Mouse (Mus musculus): ENCODE data around the gene Tpi1. TPM values are rescaled to one million over a fixed set of nuclear protein-coding genes. Genes with fewer than 3 reads are reported as not detected.
"Not testable (repeated sequence)": the region's sequence is repeated elsewhere in the genome, so short reads cannot be mapped to it uniquely, and the experiment has no call there.

Tpi1 gene
- total RNA-seq, 2 experiments from 2014 or later, result 2,445 to 2,599 TPM

DNA sequence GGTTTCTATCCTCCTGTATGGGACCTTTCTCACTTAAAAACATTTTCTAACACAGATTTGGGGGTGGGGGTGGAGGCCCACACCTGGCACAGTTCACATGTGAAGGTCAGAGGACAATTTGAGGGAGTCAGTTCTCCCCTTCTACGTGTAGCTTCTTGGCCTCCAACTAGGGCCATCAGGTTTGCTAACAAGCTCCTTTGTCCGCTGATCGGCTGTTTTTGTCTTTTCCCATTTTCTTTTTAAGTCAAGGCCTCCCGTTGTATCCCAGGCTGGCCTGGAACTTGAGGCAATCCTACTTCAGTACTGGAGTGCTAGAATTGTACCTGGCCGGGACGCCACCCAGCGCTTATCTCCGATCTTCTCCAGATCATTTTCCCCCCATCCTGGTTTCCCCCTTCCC lies 17.6 kb upstream of the Tpi1 start:
- no peak for DNase-seq

DNA sequence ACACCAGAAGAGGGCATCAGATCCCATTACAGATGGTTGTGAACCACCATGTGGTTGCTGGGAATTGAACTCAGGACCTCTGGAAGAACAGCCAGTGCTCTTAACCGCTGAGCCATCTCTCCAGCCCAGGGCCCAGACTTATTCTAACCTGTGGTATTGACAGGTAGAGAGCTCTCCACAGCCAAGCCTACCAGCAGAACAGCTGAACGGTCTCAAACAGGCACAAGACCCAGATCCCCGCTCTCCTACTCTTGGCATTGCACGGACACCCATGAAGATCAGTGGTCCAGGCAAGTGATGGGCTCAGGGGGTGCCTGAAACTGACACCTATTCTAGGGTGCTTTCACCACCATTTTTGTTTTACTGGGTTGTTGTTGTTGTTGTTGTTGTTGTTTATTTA lies 17.1 kb upstream of the Tpi1 start:
- not testable (repeated sequence) for DNase-seq

GRCm38 (mm10) chr6:124829799-124830700 lies 16.0 kb upstream of the Tpi1 start:
- DNase-seq, result peak; percentile 94

GRCm38 (mm10) chr6:124828868-124829798 lies 15.0 kb upstream of the Tpi1 start, which contains the start of the genes Usp5 and Cdca3:
Usp5 (minus strand) TSS chr6:124829484.
Cdca3 (plus strand) TSS chr6:124829547.
- DNase-seq, result peak; percentile 100

GRCm38 (mm10) chr6:124828101-124828592 lies 14.1 kb upstream of the Tpi1 start:
- DNase-seq, result peak; percentile 42

DNA sequence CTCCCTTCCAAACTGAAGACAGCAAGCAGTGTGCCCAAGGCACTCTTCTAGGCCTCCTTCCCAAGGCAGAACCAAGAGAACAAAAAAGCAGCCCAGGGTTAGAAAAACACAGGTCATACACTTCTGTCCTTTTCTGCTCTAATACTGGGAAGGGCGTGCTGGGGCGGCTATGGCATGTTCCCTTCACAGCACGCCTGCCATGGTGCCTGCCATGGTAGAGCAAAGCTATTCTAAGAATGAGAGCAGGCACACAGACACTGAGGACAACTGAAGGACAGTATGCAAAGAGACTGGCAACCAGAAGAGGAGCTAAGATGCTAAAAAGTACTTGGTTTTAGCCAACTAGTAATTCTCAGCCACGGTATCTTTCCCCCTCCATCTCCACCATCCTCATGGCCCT lies 8.0 kb upstream of the Tpi1 start:
- no peak for DNase-seq

DNA sequence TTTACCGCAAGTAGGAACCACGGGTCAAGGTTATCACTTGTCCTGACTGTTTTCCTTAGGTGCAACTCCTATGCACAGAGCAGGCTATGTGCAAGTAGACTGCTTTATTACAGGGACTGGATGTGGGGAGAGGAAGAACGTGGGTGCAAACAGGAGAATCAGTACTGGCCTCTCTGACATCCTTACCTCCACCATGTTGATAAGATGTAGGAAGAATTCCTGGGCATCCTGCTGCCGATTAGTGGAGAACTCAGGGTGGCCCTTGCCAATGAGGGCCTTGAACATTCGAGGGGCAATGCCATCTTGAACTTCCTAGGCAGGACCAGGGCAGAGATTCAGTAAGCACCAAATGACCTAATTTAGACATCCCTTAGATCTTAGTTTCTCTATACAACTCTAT lies 6.8 kb upstream of the Tpi1 start:
- no peak for DNase-seq

DNA sequence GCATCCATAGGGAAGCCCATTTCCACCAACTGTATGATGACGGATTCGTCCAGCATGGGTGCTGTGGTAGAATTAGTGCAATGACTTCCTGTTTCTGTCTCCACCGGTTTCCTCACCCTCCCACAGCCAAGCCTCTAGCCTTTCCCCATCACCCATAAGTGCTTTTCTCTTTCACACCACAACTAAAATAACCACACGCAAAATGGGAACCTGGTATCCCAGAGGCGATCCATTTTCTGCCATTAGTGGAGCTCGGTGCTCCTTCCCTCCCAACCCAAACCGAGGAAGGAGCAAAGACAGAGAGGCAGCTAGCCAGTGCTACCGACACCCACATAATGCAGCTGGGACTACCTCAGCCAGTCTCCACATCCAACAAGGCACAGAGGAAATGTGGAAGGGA lies 3.9 kb upstream of the Tpi1 start:
- DNase-seq, result no peak

- no peak for DNase-seq
These were observed 3.5 kb upstream of the Tpi1 start for GRCm38 (mm10) chr6:124817563-124817962.

GRCm38 (mm10) chr6:124817125-124817524 lies 3.0 kb upstream of the Tpi1 start:
- no peak for DNase-seq

DNA sequence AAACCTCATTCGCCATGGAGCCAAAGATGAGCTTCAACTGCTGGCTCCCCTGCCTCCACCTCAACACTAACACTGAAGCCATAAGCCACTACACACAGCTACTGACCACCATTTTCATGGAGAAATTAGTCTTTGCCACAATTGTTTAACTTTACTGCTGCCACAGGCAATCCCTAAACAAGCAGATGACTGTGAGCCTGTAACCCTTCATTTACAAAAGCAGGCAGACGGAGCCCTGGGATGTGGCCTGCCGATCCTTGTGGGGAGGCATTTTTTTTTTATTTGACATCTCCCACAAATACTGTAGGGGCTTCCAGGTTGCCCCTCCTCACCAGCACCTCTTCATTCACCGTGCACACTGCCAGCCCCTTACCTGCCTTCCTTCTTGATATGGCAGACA lies 2.5 kb upstream of the Tpi1 start:
- DNase-seq, result no peak

GRCm38 (mm10) chr6:124814858-124815774 lies 1.0 kb upstream of the Tpi1 start:
- no peak for DNase-seq

- DNase-seq, result no peak
These were observed 352 bp upstream of the Tpi1 start for GRCm38 (mm10) chr6:124814448-124814847.

GRCm38 (mm10) chr6:124813496-124813895 lies 600 bp downstream of the Tpi1 start:
- peak; percentile 76 for DNase-seq

GRCm38 (mm10) chr6:124812848-124813247 lies 1.2 kb downstream of the Tpi1 start:
- peak; percentile 72 for DNase-seq

GRCm38 (mm10) chr6:124811701-124812560 lies 2.2 kb downstream of the Tpi1 start:
- no peak for DNase-seq

GRCm38 (mm10) chr6:124811403-124811665 lies 2.8 kb downstream of the Tpi1 start:
- no peak for DNase-seq

GRCm38 (mm10) chr6:124810566-124811402 lies 3.3 kb downstream of the Tpi1 start:
- DNase-seq, result not testable (repeated sequence)

DNA sequence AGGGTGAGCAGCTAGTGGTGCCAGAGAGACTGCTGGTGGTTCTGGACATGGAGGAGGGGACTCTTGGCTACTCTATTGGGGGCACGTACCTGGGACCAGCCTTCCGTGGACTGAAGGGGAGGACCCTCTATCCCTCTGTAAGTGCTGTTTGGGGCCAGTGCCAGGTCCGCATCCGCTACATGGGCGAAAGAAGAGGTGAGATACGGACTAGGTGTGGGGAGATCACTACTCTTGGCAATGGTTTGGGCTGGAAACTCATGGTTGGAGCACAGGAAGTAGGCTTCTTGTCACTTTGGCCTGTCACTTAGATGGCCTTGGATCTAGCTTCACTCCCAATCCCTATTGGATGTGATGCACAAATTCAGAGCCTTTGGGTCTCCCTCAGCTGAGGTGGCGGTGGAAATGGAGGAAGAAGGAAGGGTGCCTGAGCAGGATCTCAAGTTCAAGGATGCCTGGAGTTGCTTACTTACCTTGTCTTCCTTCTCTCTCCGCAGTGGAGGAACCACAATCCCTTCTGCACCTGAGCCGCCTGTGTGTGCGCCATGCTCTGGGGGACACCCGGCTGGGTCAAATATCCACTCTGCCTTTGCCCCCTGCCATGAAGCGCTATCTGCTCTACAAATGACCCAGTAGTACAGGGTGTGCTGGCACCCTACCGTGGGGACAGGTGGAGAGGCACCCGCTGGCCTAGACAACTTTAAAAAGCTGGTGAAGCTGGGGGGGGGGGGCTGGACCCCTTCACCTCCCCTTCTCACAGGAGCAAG lies 4.1 kb downstream of the Tpi1 start:
- DNase-seq, result no peak
